Mouse (Mus musculus) E14TG2a.4 (cell line): Measurements from ENCODE around the gene Gng12.
A peak's percentile ranks its signal among the peaks of the same experiment; 100 is the strongest.

Source experiments
- CTCF ChIP-seq: conservative IDR thresholded peaks from 2 replicates; pipeline ENCODE4 v1.5.1; 2014; ENCODE audit warnings: low read length
- NANOG ChIP-seq: IDR thresholded peaks from 2 replicates; pipeline ENCODE4 v1.6.1; 2014; ENCODE audit warnings: borderline replicate concordance, low read length, mixed read lengths
- POU5F1 ChIP-seq: IDR thresholded peaks from 2 replicates; pipeline ENCODE4 v1.6.1; 2014; ENCODE audit warnings: low read length, borderline replicate concordance

DNA sequence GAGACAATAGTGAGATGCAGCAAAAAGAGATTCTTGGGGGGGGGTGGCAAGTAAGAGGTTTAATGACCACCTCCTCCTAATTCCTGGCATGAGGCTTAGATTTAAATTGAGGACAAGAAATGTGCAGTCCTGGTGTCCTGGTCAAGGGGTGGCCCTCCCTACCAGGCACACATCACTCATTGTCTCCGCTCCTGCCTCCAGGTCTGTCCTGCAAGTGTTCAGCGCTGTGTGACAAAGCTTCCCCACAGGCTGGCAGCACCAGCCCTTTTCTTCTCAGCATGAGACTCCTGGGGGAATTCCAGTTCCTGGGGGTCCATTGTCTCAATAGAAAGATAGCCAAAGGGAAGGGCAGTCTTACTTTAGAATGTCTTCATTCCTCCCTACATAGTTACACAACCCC, 134.2 kb downstream of the Gng12 start:
- TF ChIP-seq CTCF, result no peak
- peak; percentile 23; the same call in 1 of the 2 replicates for TF ChIP-seq NANOG
- no peak for TF ChIP-seq POU5F1
